Mouse (Mus musculus) gastrocnemius, postnatal 36 days (tissue): ENCODE data around the gene Trim33. TPM values are rescaled to one million over a fixed set of nuclear protein-coding genes. Genes with fewer than 3 reads are reported as not detected.
A peak's percentile ranks its signal among the peaks of the same experiment; 100 is the strongest.

Experiments used
- DNase-seq, 2 experiments: peaks; one replicate each; pipeline ENCODE4 v3.0.0; 2022
- intact Hi-C: fragments of 180-260 bp; cut with DNase I; formaldehyde crosslinking; loops from one replicate; pipeline ENCODE4 v1.15.1; 2025
- total RNA-seq, 2 experiments: library from RNA; stranded (reverse); gene quantifications; 2 replicates each; pipeline ENCODE4 v1.2.3; 2021

Gene Trim33
- total RNA-seq, 2 experiments from 2014 or later, result 9.1 to 9.7 TPM

DNA sequence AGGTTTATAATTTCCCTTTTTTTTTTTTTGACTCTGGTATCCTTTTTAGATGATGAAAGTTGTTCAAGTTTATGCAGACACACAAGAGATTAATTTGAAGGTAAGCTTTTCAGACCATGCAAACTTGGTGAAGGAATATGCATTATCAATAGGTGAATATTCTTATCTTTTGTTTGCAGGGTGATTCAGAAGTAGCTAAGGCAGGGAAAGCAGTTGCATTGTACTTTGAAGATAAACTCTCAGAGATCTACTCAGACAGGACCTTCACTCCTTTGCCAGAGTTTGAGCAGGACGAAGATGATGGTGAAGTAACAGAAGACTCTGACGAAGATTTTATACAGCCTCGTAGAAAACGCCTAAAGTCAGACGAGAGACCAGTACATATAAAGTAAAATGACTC lies 74.4 kb downstream of the Trim33 start:
- no peak for DNase-seq
- intact Hi-C loops, result no loop called here

DNA sequence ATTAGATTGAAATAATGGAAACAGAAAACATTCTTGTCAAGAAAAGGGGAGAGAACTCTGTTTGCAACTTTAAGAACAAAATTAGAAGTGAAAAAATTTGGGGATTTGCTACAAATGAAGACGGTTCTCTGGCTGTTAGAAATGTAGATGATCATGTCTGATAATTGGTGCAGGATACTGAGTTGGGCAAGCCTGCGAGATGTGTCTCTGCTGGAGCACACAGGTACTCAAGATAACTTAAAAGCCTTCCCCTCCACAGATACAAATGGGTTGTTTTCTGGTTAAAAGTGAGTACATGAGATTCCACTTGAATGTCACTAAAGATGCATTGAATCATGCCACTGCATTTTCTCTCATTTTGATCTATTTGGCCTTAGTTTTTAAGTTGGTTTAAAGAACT lies 74.9 kb downstream of the Trim33 start:
- intact Hi-C loops, result no loop called here
- DNase-seq, result no peak

GRCm38 (mm10) chr3:103361150-103361549 lies 82.1 kb downstream of the Trim33 start:
- intact Hi-C loops, result no loop called here
- no peak for DNase-seq

GRCm38 (mm10) chr3:103364182-103364945 lies 85.3 kb downstream of the Trim33 start:
- intact Hi-C loops, result no loop called here
- no peak for DNase-seq

- intact Hi-C loops, result no loop called here
Observed at GRCm38 (mm10) chr3:103367176-103367970, 88.3 kb downstream of the Trim33 start.

GRCm38 (mm10) chr3:103368731-103369130 lies 89.6 kb downstream of the Trim33 start:
- intact Hi-C loops, result no loop called here
- no peak for DNase-seq

More at GRCm38 (mm10) chr3:103367176-103367970, 88.3 kb downstream of the Trim33 start:
- DNase-seq, result no peak

DNA sequence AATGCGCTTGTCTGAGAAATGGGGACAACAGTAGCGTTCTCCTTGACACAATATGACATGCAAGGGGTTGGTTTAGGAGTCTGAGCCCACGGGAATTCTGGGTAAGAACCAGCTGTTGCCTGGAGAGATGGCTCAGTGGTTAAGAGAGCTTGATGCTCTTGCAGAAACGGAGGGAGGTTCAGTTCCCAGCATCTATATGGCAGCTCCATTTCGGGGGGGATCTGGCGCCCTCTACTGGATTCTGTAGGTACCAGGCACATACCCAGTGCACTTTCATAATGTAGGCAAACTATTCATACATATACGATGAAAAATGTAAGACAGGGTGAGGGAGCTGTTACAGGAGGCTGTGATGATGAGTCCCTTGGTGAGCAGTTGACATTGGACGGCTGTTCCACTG lies 94.9 kb downstream of the Trim33 start:
- intact Hi-C loops, result loop anchor here (10.0 kb wide), 1 partner anchor 149 kb away; no protein-coding TSS in a partner anchor
- peak in 1 of 2 experiments; percentile 32 for DNase-seq

DNA sequence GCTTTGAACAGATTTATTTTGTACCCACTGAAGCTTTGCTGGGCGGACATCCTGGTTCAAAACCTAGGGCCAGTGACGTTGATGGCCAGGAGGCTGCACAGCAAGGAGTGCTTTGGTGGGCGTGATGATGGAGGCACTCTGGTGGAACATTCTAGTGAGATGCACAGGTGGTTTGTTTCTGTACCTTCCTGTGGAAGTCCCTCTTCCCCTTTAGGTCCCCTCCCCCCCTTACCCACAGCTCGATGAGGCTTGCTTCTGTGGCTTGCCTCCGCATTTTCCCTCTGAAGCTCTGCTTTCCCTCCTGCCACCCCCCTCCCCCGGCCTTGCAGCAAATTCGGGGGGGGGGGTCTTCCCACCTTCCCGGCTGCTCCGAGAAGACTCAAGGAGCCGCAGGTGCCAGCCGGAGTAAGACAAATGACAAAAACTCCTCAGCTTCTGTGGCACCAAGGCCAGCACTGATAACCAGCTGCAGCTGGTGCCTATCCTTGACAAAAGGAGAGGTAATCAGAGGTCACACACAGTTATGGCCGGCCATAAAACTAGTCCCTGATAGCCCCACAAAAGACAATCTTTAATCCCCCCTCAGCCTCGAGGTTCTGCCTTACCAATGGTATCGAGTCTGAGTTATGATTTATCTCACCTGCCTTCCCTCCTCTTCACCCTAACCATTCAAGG lies 96.2 kb downstream of the Trim33 start:
- DNase-seq, result no peak
- intact Hi-C loops, result loop anchor here (10.0 kb wide), 1 partner anchor 151 kb away; no protein-coding TSS in a partner anchor

DNA sequence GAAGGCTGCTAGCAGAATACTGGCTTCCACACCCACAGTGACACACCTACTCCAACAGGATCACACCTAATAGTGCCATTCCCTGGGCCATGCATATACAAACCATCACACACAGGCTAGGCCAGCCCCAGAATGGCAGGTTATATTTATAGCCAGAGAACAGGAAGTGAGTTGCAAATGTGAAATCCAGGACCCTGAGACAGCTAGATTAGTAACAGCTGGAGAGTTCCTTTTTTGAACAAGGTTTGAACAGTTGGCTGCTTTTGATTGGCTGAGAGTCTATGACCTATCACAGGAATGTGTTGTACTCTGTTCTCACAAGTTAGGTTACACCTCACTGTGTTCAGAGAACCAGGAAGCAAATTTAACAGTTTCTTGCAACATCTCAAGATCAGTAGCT lies 98.9 kb downstream of the Trim33 start:
- intact Hi-C loops, result loop anchor here (10.0 kb wide), 1 partner anchor 153 kb away; no protein-coding TSS in a partner anchor
- DNase-seq, result no peak

GRCm38 (mm10) chr3:103379371-103379770 lies 100.3 kb downstream of the Trim33 start:
- no peak for DNase-seq
- intact Hi-C loops, result loop anchor here (10.0 kb wide), 1 partner anchor 155 kb away; no protein-coding TSS in a partner anchor

DNA sequence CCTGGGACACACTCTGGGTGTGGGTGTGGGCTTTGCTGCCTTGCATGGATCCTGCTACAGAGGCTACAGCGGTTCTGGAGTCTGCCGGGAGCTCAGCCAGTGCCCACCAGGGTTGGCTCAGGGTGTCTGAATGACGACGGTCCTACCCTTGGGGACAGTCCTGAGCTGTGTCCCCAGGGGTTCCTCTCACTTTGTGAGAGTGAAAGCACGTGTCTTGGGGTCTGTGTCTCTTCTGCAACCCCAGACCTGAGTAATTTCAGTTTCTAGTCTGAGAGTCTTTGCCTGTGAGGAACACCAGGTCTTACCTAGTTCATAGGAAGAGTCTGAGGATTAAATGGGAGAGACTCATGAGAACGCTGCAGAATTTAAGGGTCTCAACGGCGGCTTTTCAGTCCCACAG lies 101.7 kb downstream of the Trim33 start:
- DNase-seq, result no peak
- intact Hi-C loops, result loop anchor here (10.0 kb wide), 1 partner anchor 504 kb away; no protein-coding TSS in a partner anchor

- intact Hi-C loops, result loop anchor here (10.0 kb wide), 1 partner anchor 503 kb away; no protein-coding TSS in a partner anchor
- no peak for DNase-seq
Observed at GRCm38 (mm10) chr3:103381441-103381840, 102.3 kb downstream of the Trim33 start.

- DNase-seq, result peak; percentile 85 to 89
- intact Hi-C loops, result loop anchor here (10.0 kb wide), 1 partner anchor 502 kb away; no protein-coding TSS in a partner anchor
Observed at GRCm38 (mm10) chr3:103382872-103383567, 103.9 kb downstream of the Trim33 start.

DNA sequence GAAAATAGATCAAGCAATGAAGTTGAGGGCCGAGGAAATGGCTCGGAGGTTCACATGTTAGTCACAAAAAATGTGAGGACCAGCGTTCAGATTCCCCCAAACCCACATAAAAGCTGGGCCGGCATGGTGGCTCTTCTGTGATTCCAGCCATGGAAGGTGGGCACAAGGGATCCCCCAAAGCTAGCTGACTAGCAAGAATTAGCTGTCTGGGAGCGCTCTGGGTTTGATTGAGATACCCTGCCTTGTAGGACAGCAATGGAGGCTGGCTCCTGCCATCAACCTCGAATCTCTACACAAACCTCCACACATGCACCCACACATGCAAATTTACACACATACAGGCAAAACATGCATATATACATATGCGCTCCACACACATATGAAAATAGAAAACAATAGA lies 105.4 kb downstream of the Trim33 start:
- intact Hi-C loops, result loop anchor here (10.0 kb wide), 1 partner anchor 500 kb away; no protein-coding TSS in a partner anchor
- no peak for DNase-seq

DNA sequence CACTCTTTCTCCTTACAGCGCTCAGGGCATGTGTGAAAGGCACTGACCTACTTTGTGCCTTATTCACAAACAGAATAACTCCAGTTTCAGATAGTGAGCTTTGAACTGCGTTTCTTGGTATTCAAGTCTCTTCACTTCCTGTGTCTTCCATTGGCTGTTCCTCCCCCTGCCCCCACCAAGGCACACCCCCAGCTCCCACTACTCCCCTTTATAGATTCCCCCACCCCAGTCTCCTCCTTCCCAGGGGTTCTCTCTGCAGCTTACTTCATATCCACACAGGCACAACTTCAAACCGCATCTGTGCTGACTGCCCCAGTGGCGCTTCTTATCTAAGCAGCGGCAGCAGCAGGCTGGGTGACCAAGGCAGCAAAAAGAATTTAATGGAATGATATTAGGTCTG lies 105.9 kb downstream of the Trim33 start:
- DNase-seq, result no peak
- intact Hi-C loops, result loop anchor here (10.0 kb wide), 1 partner anchor 500 kb away; no protein-coding TSS in a partner anchor

GRCm38 (mm10) chr3:103385383-103386291 lies 106.5 kb downstream of the Trim33 start:
- intact Hi-C loops, result loop anchor here (10.0 kb wide), 1 partner anchor 499 kb away; no protein-coding TSS in a partner anchor
- DNase-seq, result no peak

GRCm38 (mm10) chr3:103386292-103387031 lies 107.4 kb downstream of the Trim33 start:
- DNase-seq, result no peak
- intact Hi-C loops, result loop anchor here (10.0 kb wide), 1 partner anchor 498 kb away; no protein-coding TSS in a partner anchor
